Mouse (Mus musculus) hindbrain, embryonic 14.5 days (tissue): ENCODE data around the gene Fli1. TPM values are rescaled to one million over a fixed set of nuclear protein-coding genes. Genes with fewer than 3 reads are reported as not detected.
A peak's percentile ranks its signal among the peaks of the same experiment; 100 is the strongest.

Experiments
- ATAC-seq: fragments of 200-750 bp; cut with Nextera tagmentation; 2 replicates; pipeline ENCODE4 v1.8.0; 2017; ENCODE audit warnings: moderate number of reproducible peaks, mild to moderate bottlenecking, moderate TSS enrichment, moderate library complexity; ENCODE audit not compliant: low FRiP score
- DNase-seq: peaks from one replicate; pipeline ENCODE4 v3.0.0-alpha.2; 2015; ENCODE audit warnings: low spot score
- H3K27ac ChIP-seq: fragments of 300-500 bp; sonication (generic); 2 replicates; pipeline ENCODE4 v1.5.1; 2014; ENCODE audit warnings: mild to moderate bottlenecking, moderate library complexity
- H3K27me3 ChIP-seq: fragments of 300-500 bp; sonication (generic); 2 replicates; pipeline ENCODE4 v1.6.1; 2014; ENCODE audit warnings: mild to moderate bottlenecking, low read length, mixed read lengths; ENCODE audit not compliant: control insufficient read depth, insufficient read depth
- H3K36me3 ChIP-seq: fragments of 300-500 bp; sonication (generic); replicated peaks from 2 replicates; pipeline ENCODE4 v1.6.1; 2014; ENCODE audit not compliant: control insufficient read depth, insufficient read depth
- H3K4me1 ChIP-seq: fragments of 300-500 bp; sonication (generic); replicated peaks from 2 replicates; pipeline ENCODE4 v1.6.1; 2014; ENCODE audit warnings: antibody characterized with exemption, low read length, mixed read lengths; ENCODE audit not compliant: control insufficient read depth, insufficient read depth
- H3K4me2 ChIP-seq: fragments of 300-500 bp; sonication (generic); replicated peaks from 2 replicates; pipeline ENCODE4 v1.6.1; 2014; ENCODE audit warnings: mild to moderate bottlenecking, moderate library complexity
- H3K4me3 ChIP-seq: fragments of 300-500 bp; sonication (generic); replicated peaks from 2 replicates; pipeline ENCODE4 v1.5.1; 2014; ENCODE audit warnings: mild to moderate bottlenecking, low read length
- H3K9ac ChIP-seq: fragments of 300-500 bp; sonication (generic); 2 replicates; pipeline ENCODE4 v1.6.1; 2014
- H3K9me3 ChIP-seq: fragments of 300-500 bp; sonication (generic); 2 replicates; pipeline ENCODE4 v1.6.1; 2016; ENCODE audit warnings: low read length; ENCODE audit not compliant: control insufficient read depth
- WGBS: fragments of 180-500 bp; shearing (Covaris S2); extraction: QIAGEN DNeasy Blood & Tissue Kit; methylation state at CpG from one replicate; pipeline ENCODE4 v1.1.7; 2014; 5-methylcytosine and 5-hydroxymethylcytosine counted together
- polyA plus RNA-seq: library from polyadenylated mRNA; unstranded; fragments of >200 nt; fragmentation: Nextera tagmentation; extraction: Ambion mirVana; gene quantifications from 2 replicates; pipeline ENCODE4 v1.2.1, GENCODE M21; 2014

The Fli1 gene
- polyA plus RNA-seq, 1 experiment from 2014 or later: 9.1 TPM

GRCm38 (mm10) chr9:32469123-32469751 is 73.4 kb downstream of the Fli1 start:
- no peaks in the 10 kb centered on the region for H3K4me1 ChIP-seq
- no peak overlapping the region for H3K27ac ChIP-seq
- DNase-seq (no peak), ATAC-seq (no peak)
- no peak overlapping the region for H3K4me3 ChIP-seq
- H3K9ac ChIP-seq: no peak overlapping the region
- no peaks in the 10 kb centered on the region for H3K27me3 ChIP-seq
- no peaks in the 10 kb centered on the region for H3K36me3 ChIP-seq
- no peaks in the 10 kb centered on the region for H3K9me3 ChIP-seq
- H3K4me2 ChIP-seq: no peak overlapping the region
- 60% methylated on average over 8 of the region's 8 CpGs for whole genome bisulfite sequencing

- 85% methylated on average over 1 of the region's 1 CpGs for WGBS
- Histone ChIP-seq H3K27ac (no peak overlapping the region), H3K9me3 (no peaks in the 10 kb centered on the region), H3K4me3 (no peak overlapping the region), H3K4me2 (no peak overlapping the region), H3K4me1 (no peaks in the 10 kb centered on the region), H3K9ac (no peak overlapping the region), H3K27me3 (no peaks in the 10 kb centered on the region), H3K36me3 (no peaks in the 10 kb centered on the region)
- DNase-seq (no peak), ATAC-seq (no peak)
These were observed 74.3 kb downstream of the Fli1 start for GRCm38 (mm10) chr9:32468313-32468712.

GRCm38 (mm10) chr9:32467443-32467842 is 75.2 kb downstream of the Fli1 start:
- no peaks in the 10 kb centered on the region for H3K36me3 ChIP-seq
- no peak overlapping the region for H3K4me3 ChIP-seq
- no peaks in the 10 kb centered on the region for H3K4me1 ChIP-seq
- no peaks in the 10 kb centered on the region for H3K9me3 ChIP-seq
- no peaks in the 10 kb centered on the region for H3K27me3 ChIP-seq
- 77% methylated on average over 8 of the region's 8 CpGs for WGBS
- H3K27ac ChIP-seq: no peak overlapping the region
- H3K4me2 ChIP-seq: no peak overlapping the region
- ATAC-seq: no peak
- no peak overlapping the region for H3K9ac ChIP-seq
- no peak for DNase-seq

GRCm38 (mm10) chr9:32466861-32467260 is 75.8 kb downstream of the Fli1 start:
- H3K9ac ChIP-seq: no peak overlapping the region

GRCm38 (mm10) chr9:32456707-32457106 is 86.0 kb downstream of the Fli1 start:
- H3K27ac ChIP-seq: no peak overlapping the region
- H3K9ac ChIP-seq: no peak overlapping the region
- H3K36me3 ChIP-seq: no peaks in the 10 kb centered on the region
- no peaks in the 10 kb centered on the region for H3K27me3 ChIP-seq
- no peak for ATAC-seq
- H3K9me3 ChIP-seq: no peaks in the 10 kb centered on the region
- H3K4me1 ChIP-seq: no peaks in the 10 kb centered on the region
- 84% methylated on average over 3 of the region's 3 CpGs for WGBS
- H3K4me2 ChIP-seq: no peak overlapping the region
- no peak overlapping the region for H3K4me3 ChIP-seq
- DNase-seq: no peak

More at GRCm38 (mm10) chr9:32466861-32467260, 75.8 kb downstream of the Fli1 start:
- Histone ChIP-seq H3K4me2 (no peak overlapping the region), H3K27me3 (no peaks in the 10 kb centered on the region), H3K27ac (no peak overlapping the region), H3K4me1 (no peaks in the 10 kb centered on the region), H3K9me3 (no peaks in the 10 kb centered on the region), H3K36me3 (no peaks in the 10 kb centered on the region), H3K4me3 (no peak overlapping the region)
- WGBS: 76% methylated on average over 8 of the region's 8 CpGs
- ATAC-seq (no peak), DNase-seq (no peak)

GRCm38 (mm10) chr9:32450161-32450560 is 92.5 kb downstream of the Fli1 start:
- ATAC-seq: no peak
- no peaks in the 10 kb centered on the region for H3K27me3 ChIP-seq
- WGBS: 9% methylated on average over 7 of the region's 7 CpGs

GRCm38 (mm10) chr9:32448766-32449165 is 93.9 kb downstream of the Fli1 start:
- DNase-seq: no peak
- no peak for ATAC-seq

More at GRCm38 (mm10) chr9:32450161-32450560, 92.5 kb downstream of the Fli1 start:
- Histone ChIP-seq H3K4me2 (no peak overlapping the region), H3K4me1 (0 out of 2 replicates have a peak, but pooled peaks cover 6% of the 10 kb centered on the region), H3K9me3 (no peaks in the 10 kb centered on the region), H3K27ac (0 out of 2 replicates have a peak overlapping the region, but pooled peaks have one; percentile 2), H3K36me3 (no peaks in the 10 kb centered on the region), H3K4me3 (no peak overlapping the region), H3K9ac (0 out of 2 replicates have a peak overlapping the region, but pooled peaks have one; percentile 24)
- DNase-seq: no peak

GRCm38 (mm10) chr9:32445789-32446188 is 96.9 kb downstream of the Fli1 start:
- ATAC-seq (no peak), DNase-seq (no peak)
- WGBS: 56% methylated on average over 3 of the region's 3 CpGs
- Histone ChIP-seq H3K27me3 (no peaks in the 10 kb centered on the region), H3K36me3 (no peaks in the 10 kb centered on the region), H3K27ac (no peak overlapping the region), H3K4me1 (0 out of 2 replicates have a peak, but pooled peaks cover 6% of the 10 kb centered on the region), H3K4me2 (no peak overlapping the region), H3K4me3 (no peak overlapping the region), H3K9ac (no peak overlapping the region), H3K9me3 (no peaks in the 10 kb centered on the region)

More at GRCm38 (mm10) chr9:32448766-32449165, 93.9 kb downstream of the Fli1 start:
- Histone ChIP-seq H3K4me2 (no peak overlapping the region), H3K9ac (no peak overlapping the region), H3K27me3 (no peaks in the 10 kb centered on the region), H3K27ac (no peak overlapping the region), H3K4me1 (0 out of 2 replicates have a peak, but pooled peaks cover 6% of the 10 kb centered on the region), H3K36me3 (no peaks in the 10 kb centered on the region), H3K4me3 (no peak overlapping the region), H3K9me3 (no peaks in the 10 kb centered on the region)
- 83% methylated on average over 5 of the region's 5 CpGs for WGBS

- Histone ChIP-seq H3K4me3 (no peak overlapping the region), H3K9ac (no peak overlapping the region), H3K27me3 (no peaks in the 10 kb centered on the region), H3K36me3 (no peaks in the 10 kb centered on the region), H3K4me2 (no peak overlapping the region), H3K4me1 (no peaks in the 10 kb centered on the region), H3K27ac (no peak overlapping the region), H3K9me3 (no peaks in the 10 kb centered on the region)
- DNase-seq (no peak), ATAC-seq (no peak)
- 83% methylated on average over 6 of the region's 6 CpGs for WGBS
These were observed 98.0 kb downstream of the Fli1 start for GRCm38 (mm10) chr9:32444453-32445201.
